Mouse (Mus musculus) stomach, embryonic 16.5 days (tissue): ENCODE measurements at regions not wholly inside any gene's neighbourhood (a gene's known extent, or its start where the extent isn't known, plus 50 kb on each side); places are given as distances from the start of the nearest gene placed in this dataset.

Experiments
- ATAC-seq: fragments of 200-750 bp; cut with Nextera tagmentation; 2 replicates; pipeline ENCODE4 v1.8.0; 2017; ENCODE audit warnings: moderate number of reproducible peaks, moderate TSS enrichment; ENCODE audit not compliant: insufficient read depth, low FRiP score
- H3K27ac ChIP-seq: fragments of 300-500 bp; sonication (generic); 2 replicates; pipeline ENCODE4 v1.5.1; 2014; ENCODE audit warnings: low read length
- H3K27me3 ChIP-seq: fragments of 300-500 bp; sonication (generic); 2 replicates; pipeline ENCODE4 v1.6.1; 2014; ENCODE audit warnings: low read length, control low read depth, mixed read lengths; ENCODE audit not compliant: control insufficient read depth, insufficient read depth
- H3K36me3 ChIP-seq: fragments of 300-500 bp; sonication (generic); 2 replicates; pipeline ENCODE4 v1.6.1; 2014; ENCODE audit warnings: low read length; ENCODE audit not compliant: control insufficient read depth, insufficient read depth
- H3K4me1 ChIP-seq: fragments of 300-500 bp; sonication (generic); 2 replicates; pipeline ENCODE4 v1.6.1; 2014; ENCODE audit warnings: low read length, control low read depth, mixed read lengths; ENCODE audit not compliant: control insufficient read depth, insufficient read depth
- H3K4me2 ChIP-seq: fragments of 300-500 bp; sonication (generic); 2 replicates; pipeline ENCODE4 v1.6.1; 2014; ENCODE audit warnings: low read depth, low read length, mixed read lengths
- H3K4me3 ChIP-seq: fragments of 300-500 bp; sonication (generic); replicated peaks from 2 replicates; pipeline ENCODE4 v1.5.1; 2014; ENCODE audit warnings: mild to moderate bottlenecking, low read length
- H3K9ac ChIP-seq: fragments of 300-500 bp; sonication (generic); 2 replicates; pipeline ENCODE4 v1.6.1; 2014; ENCODE audit warnings: low read length
- H3K9me3 ChIP-seq: fragments of 300-500 bp; sonication (generic); replicated peaks from 2 replicates; pipeline ENCODE4 v1.6.1; 2016; ENCODE audit warnings: low read length, control low read depth; ENCODE audit not compliant: control insufficient read depth
- WGBS: fragments of 180-500 bp; shearing (Covaris S2); extraction: QIAGEN DNeasy Blood & Tissue Kit; methylation state at CpG from one replicate; pipeline ENCODE4 v1.1.7; 2014; 5-methylcytosine and 5-hydroxymethylcytosine counted together

DNA sequence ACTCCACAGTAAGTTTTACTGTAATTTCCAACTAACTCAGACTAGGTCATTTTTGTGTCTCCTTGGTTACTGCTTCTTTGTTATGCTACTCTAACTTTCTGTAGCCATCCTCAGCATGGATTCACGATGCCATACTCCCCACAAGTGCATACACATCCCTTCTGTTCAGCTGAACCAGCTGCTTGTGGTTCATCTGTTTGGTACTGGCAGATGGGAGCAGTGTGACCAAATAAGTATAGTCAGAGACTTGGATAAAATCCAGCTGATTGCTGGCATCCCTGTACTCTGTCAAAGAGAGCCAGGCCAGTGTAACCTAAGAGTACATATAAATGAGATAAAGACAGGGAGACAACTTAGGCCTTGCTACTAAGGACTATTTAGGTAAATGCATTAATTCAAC lies 283.7 kb upstream of the Dmac1 start:
- 50% methylated on average over 1 of the region's 1 CpGs for WGBS
- H3K36me3 ChIP-seq: no peaks in the 10 kb centered on the region
- no peaks in the 10 kb centered on the region for H3K27me3 ChIP-seq
- H3K9ac ChIP-seq: no peak overlapping the region
- no peak for ATAC-seq
- H3K4me3 ChIP-seq: no peak overlapping the region
- no peaks in the 10 kb centered on the region for H3K9me3 ChIP-seq
- no peak overlapping the region for H3K27ac ChIP-seq
- H3K4me1 ChIP-seq: peaks cover 3% of the 10 kb centered on the region; the same call in 1 of the 2 replicates
- no peak overlapping the region for H3K4me2 ChIP-seq

DNA sequence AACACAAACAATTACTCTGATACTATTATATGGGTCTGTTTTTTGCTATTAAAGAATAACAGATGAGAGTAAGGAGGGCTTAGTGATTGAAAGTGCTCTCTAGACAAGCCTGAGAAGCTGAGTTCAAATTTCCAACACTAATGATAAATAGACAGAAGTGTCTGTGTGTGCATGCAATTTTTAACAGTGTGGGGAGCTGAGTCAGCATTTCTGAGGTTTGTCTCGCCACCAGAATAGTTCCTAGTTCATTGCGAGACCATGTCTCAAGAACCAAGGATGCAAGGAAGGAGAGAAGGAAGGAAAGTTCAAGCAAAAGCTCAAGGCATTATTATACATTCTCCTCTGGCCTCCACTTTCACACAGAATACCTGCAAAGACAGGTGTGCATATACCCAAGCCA lies 259.7 kb upstream of the Dmac1 start:
- ATAC-seq: no peak
- no peaks in the 10 kb centered on the region for H3K4me1 ChIP-seq
- H3K36me3 ChIP-seq: no peaks in the 10 kb centered on the region
- no peak overlapping the region for H3K4me3 ChIP-seq
- H3K27ac ChIP-seq: no peak overlapping the region
- H3K27me3 ChIP-seq: no peaks in the 10 kb centered on the region
- 86% methylated on average over 2 of the region's 2 CpGs for WGBS
- no peaks in the 10 kb centered on the region for H3K9me3 ChIP-seq
- no peak overlapping the region for H3K4me2 ChIP-seq
- no peak overlapping the region for H3K9ac ChIP-seq

DNA sequence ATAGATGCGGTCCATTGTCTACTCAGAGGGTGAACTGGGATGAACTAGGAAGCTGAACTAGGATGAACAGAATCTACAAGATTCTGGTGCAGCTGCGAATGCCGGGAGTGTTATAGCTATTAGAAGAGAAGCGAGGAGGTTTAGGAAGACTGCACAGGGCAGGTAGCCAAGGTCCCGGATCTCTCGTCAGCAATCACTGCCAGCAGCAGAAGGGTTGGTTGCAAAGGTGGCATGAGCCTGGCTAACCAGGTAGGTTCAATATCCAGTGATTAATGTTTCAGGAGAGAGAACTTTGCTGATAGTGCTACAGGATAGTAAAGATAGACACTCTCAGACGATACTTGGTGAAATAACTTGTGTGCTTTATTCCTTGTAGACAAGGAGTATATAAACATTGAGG lies 257.0 kb upstream of the Dmac1 start:
- H3K4me2 ChIP-seq: no peak overlapping the region
- no peaks in the 10 kb centered on the region for H3K4me1 ChIP-seq
- no peaks in the 10 kb centered on the region for H3K9me3 ChIP-seq
- H3K27ac ChIP-seq: no peak overlapping the region
- WGBS: 89% methylated on average over 7 of the region's 7 CpGs
- no peak overlapping the region for H3K9ac ChIP-seq
- no peak for ATAC-seq
- H3K27me3 ChIP-seq: no peaks in the 10 kb centered on the region
- H3K36me3 ChIP-seq: no peaks in the 10 kb centered on the region
- H3K4me3 ChIP-seq: no peak overlapping the region

- no peaks in the 10 kb centered on the region for H3K27me3 ChIP-seq
- H3K9ac ChIP-seq: no peak overlapping the region
- no peak overlapping the region for H3K4me3 ChIP-seq
- no peak overlapping the region for H3K4me2 ChIP-seq
- WGBS: 77% methylated on average over 2 of the region's 2 CpGs
- H3K27ac ChIP-seq: no peak overlapping the region
- no peak for ATAC-seq
- no peaks in the 10 kb centered on the region for H3K9me3 ChIP-seq
- no peaks in the 10 kb centered on the region for H3K4me1 ChIP-seq
- H3K36me3 ChIP-seq: no peaks in the 10 kb centered on the region
Observed at GRCm38 (mm10) chr4:75529607-75530006, 251.5 kb upstream of the Dmac1 start.

GRCm38 (mm10) chr4:75517459-75518158 lies 239.5 kb upstream of the Dmac1 start:
- no peaks in the 10 kb centered on the region for H3K27me3 ChIP-seq
- H3K27ac ChIP-seq: no peak overlapping the region
- H3K9me3 ChIP-seq: no peaks in the 10 kb centered on the region
- no peak for ATAC-seq
- H3K4me2 ChIP-seq: no peak overlapping the region
- H3K9ac ChIP-seq: no peak overlapping the region
- no peaks in the 10 kb centered on the region for H3K4me1 ChIP-seq
- H3K36me3 ChIP-seq: no peaks in the 10 kb centered on the region
- 77% methylated on average over 3 of the region's 3 CpGs for WGBS
- no peak overlapping the region for H3K4me3 ChIP-seq
